Mouse (Mus musculus) adrenal gland, postnatal 14 days (tissue): ENCODE results near the gene Sdhaf4. TPM values are rescaled to one million over a fixed set of nuclear protein-coding genes. Genes with fewer than 3 reads are reported as not detected.
"Not testable (repeated sequence)": the region's sequence is repeated elsewhere in the genome, so short reads cannot be mapped to it uniquely, and the experiment has no call there.

ENCODE experiments used
- DNase-seq: peaks from one replicate; pipeline ENCODE4 v3.0.0; 2021; ENCODE audit warnings: mixed read lengths
- long read RNA-seq, 2 experiments: library from polyadenylated mRNA; stranded (forward); transcript quantifications; one replicate each; pipeline ENCODE4 v2.0.0; 2021
- total RNA-seq: library from RNA; stranded (reverse); gene quantifications from 2 replicates; pipeline ENCODE4 v1.2.3, GENCODE M21; 2021

The Sdhaf4 gene
- total RNA-seq, result 54.9 and 57.5 TPM in 2 replicates
- long read RNA-seq, experiment 1, transcript Sdhaf4-201 (3 exons, 683 nt), result major isoform, 82 of 145 reads
- long read RNA-seq, experiment 1, partial matches to known transcripts, result 63 of 145 reads
- long read RNA-seq, experiment 1, other reads (novel, unspliced or antisense), result 0 of 145 reads
- long read RNA-seq, experiment 2, transcript Sdhaf4-201 (3 exons, 683 nt), result major isoform, 75 of 134 reads
- long read RNA-seq, experiment 2, partial matches to known transcripts, result 1 of 134 reads
- long read RNA-seq, experiment 2, other reads (novel, unspliced or antisense), result 57 of 134 reads

- peak; percentile 96 for DNase-seq
Observed at GRCm38 (mm10) chr1:24005070-24005804, at the start of gene Sdhaf4. TSS of gene Sdhaf4 (minus strand) at chr1:24005656.

- no peak for DNase-seq
Observed at GRCm38 (mm10) chr1:24046730-24047510, 41.5 kb upstream of the Sdhaf4 start.

GRCm38 (mm10) chr1:24045627-24046026 is 40.2 kb upstream of the Sdhaf4 start:
- no peak for DNase-seq

- DNase-seq, result no peak
Observed at GRCm38 (mm10) chr1:24043007-24043406, 37.6 kb upstream of the Sdhaf4 start.

GRCm38 (mm10) chr1:24033759-24034423 is 28.4 kb upstream of the Sdhaf4 start:
- no peak for DNase-seq

- DNase-seq, result peak; percentile 17
Observed at GRCm38 (mm10) chr1:24010821-24011220, 5.4 kb upstream of the Sdhaf4 start.

GRCm38 (mm10) chr1:24010016-24010415 is 4.6 kb upstream of the Sdhaf4 start:
- DNase-seq, result peak; percentile 44

- DNase-seq, result no peak
Observed at GRCm38 (mm10) chr1:24007621-24008020, 2.2 kb upstream of the Sdhaf4 start.

- DNase-seq, result no peak
Observed at GRCm38 (mm10) chr1:23999318-23999717, 6.1 kb downstream of the Sdhaf4 start.

GRCm38 (mm10) chr1:23998866-23999265 is 6.6 kb downstream of the Sdhaf4 start:
- DNase-seq, result no peak

GRCm38 (mm10) chr1:23998120-23998810 is 7.2 kb downstream of the Sdhaf4 start:
- DNase-seq, result no peak

GRCm38 (mm10) chr1:23997493-23997892 is 8.0 kb downstream of the Sdhaf4 start:
- no peak for DNase-seq

- DNase-seq, result no peak
Observed at GRCm38 (mm10) chr1:23995420-23995819, 10.0 kb downstream of the Sdhaf4 start.

- DNase-seq, result no peak
Observed at GRCm38 (mm10) chr1:23983118-23983517, 22.3 kb downstream of the Sdhaf4 start.

- no peak for DNase-seq
Observed at GRCm38 (mm10) chr1:23978281-23978680, 27.2 kb downstream of the Sdhaf4 start.

- DNase-seq, result not testable (repeated sequence)
Observed at GRCm38 (mm10) chr1:23971159-23971558, 34.3 kb downstream of the Sdhaf4 start.

GRCm38 (mm10) chr1:23968027-23968725 is 37.3 kb downstream of the Sdhaf4 start:
- no peak for DNase-seq

- DNase-seq, result no peak
Observed at GRCm38 (mm10) chr1:23966226-23966625, 39.2 kb downstream of the Sdhaf4 start.

- no peak for DNase-seq
Observed at GRCm38 (mm10) chr1:23959415-23959732, 46.1 kb downstream of the Sdhaf4 start.

GRCm38 (mm10) chr1:23958668-23959414 is 46.6 kb downstream of the Sdhaf4 start:
- no peak for DNase-seq
